In the genomic region with DNA sequence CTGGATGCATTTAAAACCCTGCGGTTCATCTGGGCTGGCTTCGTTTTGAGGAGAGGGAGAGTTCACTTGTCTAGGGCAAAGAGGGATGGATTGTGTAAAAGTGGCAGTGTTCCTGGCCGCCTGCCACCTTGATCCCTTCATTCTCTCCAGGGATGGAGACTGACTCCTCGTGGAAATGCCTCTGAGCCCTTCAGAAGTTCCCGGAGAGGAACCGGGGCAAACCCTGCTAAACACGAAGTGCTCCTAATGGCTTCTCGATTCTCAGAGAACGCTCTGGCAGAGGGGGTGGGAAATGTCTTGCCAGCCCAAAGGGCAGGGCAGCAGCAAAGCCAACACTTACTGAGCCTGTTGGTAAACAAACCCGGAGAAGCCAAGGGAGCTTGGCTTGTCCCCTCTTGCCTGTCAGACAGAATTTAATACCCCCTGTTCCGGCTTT, we compare ENCODE assay signal across 8 mouse cellular contexts.
DNase-seq lines count a peak whose midpoint lies in the region; ATAC-seq lines count a peak whose summit lies in the region.

No protein-coding gene starts in this region.

- no peaks in the 10 kb centered on the region for H3K9me3 ChIP-seq in stomach, embryonic 16.5 days (replicated peaks; ENCODE audit: control insufficient read depth, low read length)

- H3K27ac ChIP-seq in stomach, embryonic 16.5 days (ENCODE audit: low read length): peak overlapping the region; percentile 60

- DNase-seq in cerebellum, postnatal 4 days (ENCODE audit: low spot score in 2 of 2): peak; percentile 38 to 43
- no peak for DNase-seq in cerebellum, adult 8-10 months
- peak; percentile 37 for DNase-seq in ovary, postnatal 14 days (ENCODE audit: low spot score)
- DNase-seq in ovary, adult 18-20 months (ENCODE audit: low spot score): no peak
- DNase-seq in kidney, postnatal 4 days: peak; percentile 55 to 61
- DNase-seq in c-Kit-positive CD71-positive TER-119-positive erythroid progenitor cells, embryonic 14.5 days (ENCODE audit: low spot score): no peak
- no peak for DNase-seq in spleen, postnatal 10 days (ENCODE audit: low spot score in 2 of 2)

- H3K4me2 ChIP-seq in stomach, embryonic 16.5 days (ENCODE audit: low read depth, low read length): peak overlapping the region; percentile 23; the same call in 1 of the 2 replicates

- H3K4me1 ChIP-seq in stomach, embryonic 16.5 days (ENCODE audit: control insufficient read depth, insufficient read depth, low read length): peaks cover 10% of the 10 kb centered on the region

- H3K36me3 ChIP-seq in stomach, embryonic 16.5 days (ENCODE audit: control insufficient read depth, insufficient read depth, low read length): no peaks in the 10 kb centered on the region

- no peaks in the 10 kb centered on the region for H3K27me3 ChIP-seq in stomach, embryonic 16.5 days (ENCODE audit: control insufficient read depth, insufficient read depth, low read length)

- H3K9ac ChIP-seq in stomach, embryonic 16.5 days (ENCODE audit: low read length): peak overlapping the region; percentile 45; the same call in 1 of the 2 replicates

- no peak for ATAC-seq in stomach, embryonic 16.5 days (ENCODE audit: insufficient read depth, low FRiP score)

- H3K4me3 ChIP-seq in stomach, embryonic 16.5 days (replicated peaks; ENCODE audit: low read length): no peak overlapping the region

- WGBS in stomach, embryonic 16.5 days: 14% methylated on average over 11 of the region's 11 CpGs

Comparison
In these comparisons a context has a peak if more than half of its experiments do, and no peak if none do; other contexts are left out.
1. DNase-seq: peak in cerebellum, postnatal 4 days (2 of 2), ovary, postnatal 14 days (single experiment) and kidney, postnatal 4 days (2 of 2); none in cerebellum, adult 8-10 months (single experiment), ovary, adult 18-20 months (single experiment), c-Kit-positive CD71-positive TER-119-positive erythroid progenitor cells, embryonic 14.5 days (single experiment) and spleen, postnatal 10 days (0 of 2).